Mouse (Mus musculus) MEL (cell line): ENCODE data around the gene Ccl3. TPM values are rescaled to one million over a fixed set of nuclear protein-coding genes. Genes with fewer than 3 reads are reported as not detected.

ENCODE experiments used
- DNase-seq: peaks from one replicate; pipeline ENCODE4 v3.0.0; 2011; ENCODE audit warnings: low read depth, low spot score
- H3K27ac ChIP-seq: 2 replicates; pipeline ENCODE4 v1.5.1; 2012; ENCODE audit warnings: low read depth, mild to moderate bottlenecking, control low read depth, low read length, moderate library complexity; ENCODE audit not compliant: control insufficient read depth
- H3K27me3 ChIP-seq, 2 experiments: fragments of 150-350 bp in 1 of 2; sonication (generic) in 1 of 2; 2 replicates each; pipeline ENCODE4 v1.6.1; 2012; ENCODE audit warnings: low read length in 2 of 2, mild to moderate bottlenecking in 2 of 2, improper control_type of control experiment in 1 of 2, moderate library complexity in 1 of 2; ENCODE audit not compliant: insufficient read depth in 2 of 2, control insufficient read depth in 1 of 2
- H3K36me3 ChIP-seq, 2 experiments: 2 replicates each; pipeline ENCODE4 v1.6.1; 2012 to 2014; ENCODE audit warnings: low read length in 2 of 2, improper control_type of control experiment in 1 of 2, inconsistent platforms in 1 of 2, mild to moderate bottlenecking in 1 of 2; ENCODE audit not compliant: insufficient read depth in 2 of 2, control insufficient read depth in 1 of 2
- H3K4me1 ChIP-seq, 2 experiments: fragments of 150-350 bp in 1 of 2; sonication (generic) in 1 of 2; 2 replicates each; pipeline ENCODE4 v1.6.1; 2012; ENCODE audit warnings: low read length in 2 of 2, improper control_type of control experiment in 1 of 2, mild to moderate bottlenecking in 1 of 2; ENCODE audit not compliant: insufficient read depth in 2 of 2, control insufficient read depth in 1 of 2
- H3K4me3 ChIP-seq, 2 experiments: fragments of 150-350 bp in 1 of 2; sonication (generic) in 1 of 2; 2 replicates each; pipeline ENCODE4 v1.5.1; 2012; ENCODE audit warnings: low read depth in 2 of 2, low read length in 2 of 2, mild to moderate bottlenecking in 2 of 2, moderate library complexity in 2 of 2, control low read depth in 1 of 2, improper control_type of control experiment in 1 of 2; ENCODE audit not compliant: control insufficient read depth in 1 of 2, insufficient read depth in 1 of 2
- H3K79me2 ChIP-seq: 2 replicates; pipeline ENCODE4 v1.6.1; 2012; ENCODE audit warnings: mild to moderate bottlenecking, low read length, moderate library complexity; ENCODE audit not compliant: control insufficient read depth, poor library complexity, insufficient read depth
- H3K9ac ChIP-seq: 2 replicates; pipeline ENCODE4 v1.6.1; 2012; ENCODE audit warnings: low read depth, mild to moderate bottlenecking, control low read depth, low read length, moderate library complexity; ENCODE audit not compliant: control insufficient read depth, poor library complexity, severe bottlenecking
- H3K9me3 ChIP-seq: fragments of 150-350 bp; sonication (generic); replicated peaks from 2 replicates; pipeline ENCODE4 v1.6.1; 2012; ENCODE audit warnings: mild to moderate bottlenecking, low read length, improper control_type of control experiment, moderate library complexity; ENCODE audit not compliant: insufficient read depth
- CHD1 ChIP-seq: IDR thresholded peaks from 2 replicates; pipeline ENCODE4 v1.6.1; 2012; ENCODE audit warnings: low read depth, mild to moderate bottlenecking, inconsistent platforms, low read length, improper control_type of control experiment
- ELF1 ChIP-seq: IDR thresholded peaks from 2 replicates; pipeline ENCODE4 v1.6.1; 2014; ENCODE audit warnings: low read depth, mild to moderate bottlenecking, inconsistent platforms, low read length, improper control_type of control experiment, moderate library complexity
- EP300 ChIP-seq, 2 experiments: IDR thresholded peaks; 2 replicates each; pipeline ENCODE4 v1.6.1; 2011; ENCODE audit warnings: improper control_type of control experiment in 2 of 2, low read length in 2 of 2, low read depth in 1 of 2, mild to moderate bottlenecking in 1 of 2
- HCFC1 ChIP-seq: IDR thresholded peaks from 2 replicates; pipeline ENCODE4 v1.6.1; 2012; ENCODE audit warnings: low read depth, mild to moderate bottlenecking, inconsistent platforms, low read length, improper control_type of control experiment, moderate library complexity
- JUND ChIP-seq: IDR thresholded peaks from 2 replicates; pipeline ENCODE4 v1.6.1; 2011; ENCODE audit warnings: low read depth, mild to moderate bottlenecking, improper control_type of control experiment, low read length
- MAFK ChIP-seq: IDR thresholded peaks from 2 replicates; pipeline ENCODE4 v1.6.1; 2011; ENCODE audit warnings: low read depth, mild to moderate bottlenecking, low read length, improper control_type of control experiment, borderline replicate concordance
- MAZ ChIP-seq: IDR thresholded peaks from 2 replicates; pipeline ENCODE4 v1.6.1; 2012; ENCODE audit warnings: low read depth, mild to moderate bottlenecking, inconsistent platforms, low read length, improper control_type of control experiment
- MXI1 ChIP-seq: IDR thresholded peaks from 2 replicates; pipeline ENCODE4 v1.6.1; 2011; ENCODE audit warnings: mild to moderate bottlenecking, low read depth, low read length, improper control_type of control experiment
- MYB ChIP-seq: IDR thresholded peaks from 2 replicates; pipeline ENCODE4 v1.6.1; 2011; ENCODE audit warnings: mild to moderate bottlenecking, low read depth, low read length, improper control_type of control experiment
- MYC ChIP-seq: IDR thresholded peaks from 2 replicates; pipeline ENCODE4 v1.6.1; 2011; ENCODE audit warnings: low read depth, mild to moderate bottlenecking, low read length, improper control_type of control experiment, moderate library complexity
- POLR2AphosphoS2 ChIP-seq: IDR thresholded peaks from 2 replicates; pipeline ENCODE4 v1.6.1; 2011; ENCODE audit warnings: low read length, improper control_type of control experiment
- POLR2AphosphoS5 ChIP-seq: IDR thresholded peaks from 2 replicates; pipeline ENCODE4 v1.6.1; 2012; ENCODE audit warnings: low read depth, borderline replicate concordance, mild to moderate bottlenecking, inconsistent platforms, low read length, moderate library complexity, mixed read lengths
- SIN3A ChIP-seq: IDR thresholded peaks from 2 replicates; pipeline ENCODE4 v1.6.1; 2012; ENCODE audit warnings: low read length, improper control_type of control experiment, inconsistent platforms
- SMC3 ChIP-seq: IDR thresholded peaks from 2 replicates; pipeline ENCODE4 v1.6.1; 2011; ENCODE audit warnings: low read depth, low read length, improper control_type of control experiment
- TBP ChIP-seq: IDR thresholded peaks from 2 replicates; pipeline ENCODE4 v1.8.0; 2011; ENCODE audit warnings: low read depth, low read length, improper control_type of control experiment
- TCF12 ChIP-seq: IDR thresholded peaks from 2 replicates; pipeline ENCODE4 v1.6.1; 2014; ENCODE audit warnings: low read depth, mild to moderate bottlenecking, inconsistent platforms, low read length, improper control_type of control experiment, moderate library complexity
- ZC3H11A ChIP-seq: IDR thresholded peaks from 2 replicates; pipeline ENCODE4 v1.6.1; 2012; ENCODE audit warnings: low read depth, mild to moderate bottlenecking, inconsistent platforms, low read length, improper control_type of control experiment
- ZKSCAN1 ChIP-seq: IDR thresholded peaks from 2 replicates; pipeline ENCODE4 v1.6.1; 2012; ENCODE audit warnings: low read depth, mild to moderate bottlenecking, inconsistent platforms, low read length, improper control_type of control experiment, moderate library complexity
- ZNF384 ChIP-seq: IDR thresholded peaks from 2 replicates; pipeline ENCODE4 v1.6.1; 2012; ENCODE audit warnings: low read depth, mild to moderate bottlenecking, inconsistent platforms, low read length, improper control_type of control experiment
- polyA plus RNA-seq, 2 experiments: library from polyadenylated mRNA; stranded (reverse) in 1 of 2; unstranded in 1 of 2; fragments of >175 nt in 1 of 2; fragments of >200 nt in 1 of 2; gene quantifications; 2 replicates each; pipeline versions ENCODE4 v1.2.1 to v1.2.4; 2012; ENCODE audit warnings: low replicate concordance in 2 of 2, low read depth in 1 of 2; ENCODE audit not compliant: insufficient read length in 2 of 2, insufficient read depth in 1 of 2, missing spikeins in 1 of 2
- total RNA-seq: library from RNA; depleted of rRNA; stranded (reverse); fragments of 300-350 nt; gene quantifications from 2 replicates; pipeline ENCODE4 v1.2.3, GENCODE M21; 2012

Ccl3 gene
- total and polyA plus RNA-seq, 3 experiments = not detected

DNA sequence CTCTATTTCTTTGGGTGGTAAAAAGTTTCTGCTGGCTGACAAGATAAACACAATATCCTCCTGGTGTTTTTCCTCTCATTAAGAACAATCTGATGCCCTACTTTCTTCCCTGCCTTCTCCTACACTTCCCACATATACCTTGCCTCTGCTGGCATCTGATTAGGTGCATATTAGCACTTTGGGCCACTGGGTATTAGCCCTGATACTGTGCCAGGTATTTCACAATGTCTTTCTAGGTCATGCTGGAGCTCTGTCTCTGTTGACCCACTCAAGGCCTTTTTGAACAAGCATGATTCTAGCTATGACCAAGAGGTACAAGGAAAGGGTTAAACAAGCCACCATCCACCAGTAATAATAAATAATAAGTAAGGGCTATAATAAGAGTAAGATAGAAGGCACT, 22.6 kb upstream of the Ccl3 start:
- TF ChIP-seq JUND (no peak), TBP (no peak), TCF12 (no peak), HCFC1 (no peak), SIN3A (no peak), EP300 (IDR thresholded peaks at IDR 0.05; ENCODE audit: low read depth in 1 of 2, low read length in 2 of 2) (no peak), MAZ (no peak), ZC3H11A (no peak), ZKSCAN1 (no peak), MYC (no peak), MYB (no peak), MAFK (no peak)
- TF ChIP-seq, all 39 proteins: peak for 0
- H3K4me1 ChIP-seq = no peaks in the 10 kb centered on the region
- H3K79me2 ChIP-seq = no peaks in the 10 kb centered on the region
- H3K4me3 ChIP-seq = no peak overlapping the region
- H3K9me3 ChIP-seq = no peaks in the 10 kb centered on the region
- no peak overlapping the region for H3K9ac ChIP-seq
- DNase-seq = peak; percentile 0
- H3K27ac ChIP-seq = no peak overlapping the region
- no peaks in the 10 kb centered on the region for H3K36me3 ChIP-seq
- H3K27me3 ChIP-seq = peaks cover 5 to 26% of the 10 kb centered on the region in 2 experiments

DNA sequence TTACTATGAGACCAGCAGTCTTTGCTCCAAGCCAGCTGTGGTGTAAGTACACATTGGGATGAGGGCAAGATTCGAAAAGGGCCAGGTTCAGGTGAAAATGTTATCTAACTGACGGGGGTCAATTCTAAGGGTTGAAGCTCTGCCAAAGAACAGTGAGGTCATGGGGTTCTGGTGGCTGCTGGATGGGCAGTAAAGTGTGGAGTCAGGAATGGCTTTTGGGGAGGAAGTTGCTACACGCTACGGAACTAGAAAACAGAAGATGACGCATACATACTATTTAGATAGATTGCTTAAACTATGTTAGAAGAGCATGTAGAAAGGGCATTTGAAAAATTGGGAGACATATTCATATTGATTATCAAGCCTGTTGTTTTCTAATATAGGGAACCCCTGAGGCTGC, 14.4 kb upstream of the Ccl3 start:
- no peaks in the 10 kb centered on the region for H3K79me2 ChIP-seq
- H3K4me1 ChIP-seq = no peaks in the 10 kb centered on the region
- no peak overlapping the region for H3K9ac ChIP-seq
- no peaks in the 10 kb centered on the region for H3K9me3 ChIP-seq
- TF ChIP-seq MYC = no peak
- TF ChIP-seq EP300 (IDR thresholded peaks at IDR 0.05; ENCODE audit: low read depth in 1 of 2, low read length in 2 of 2) = no peak
- no peak for TF ChIP-seq TBP
- TF ChIP-seq ELF1 = no peak
- TF ChIP-seq HCFC1 = no peak
- no peak for TF ChIP-seq POLR2AphosphoS5
- TF ChIP-seq MAFK = no peak
- no peak for TF ChIP-seq TCF12
- no peak for TF ChIP-seq ZNF384
- no peak for TF ChIP-seq ZC3H11A
- TF ChIP-seq SMC3 = no peak
- TF ChIP-seq POLR2AphosphoS2 = no peak
- TF ChIP-seq CHD1 = no peak
- no peak for TF ChIP-seq MXI1
- TF ChIP-seq, all 39 proteins: peak for 0
- no peak for DNase-seq
- H3K36me3 ChIP-seq = no peaks in the 10 kb centered on the region
- H3K27ac ChIP-seq = no peak overlapping the region
- H3K27me3 ChIP-seq = peaks cover 41 to 51% of the 10 kb centered on the region in 2 experiments
- no peak overlapping the region for H3K4me3 ChIP-seq
